Mouse (Mus musculus): ENCODE measurements around the gene Antxr1. TPM values are rescaled to one million over a fixed set of nuclear protein-coding genes. Genes with fewer than 3 reads are reported as not detected.

The Antxr1 gene
- polyA plus RNA-seq, 1 experiment from 2014 or later = 0.54 TPM

DNA sequence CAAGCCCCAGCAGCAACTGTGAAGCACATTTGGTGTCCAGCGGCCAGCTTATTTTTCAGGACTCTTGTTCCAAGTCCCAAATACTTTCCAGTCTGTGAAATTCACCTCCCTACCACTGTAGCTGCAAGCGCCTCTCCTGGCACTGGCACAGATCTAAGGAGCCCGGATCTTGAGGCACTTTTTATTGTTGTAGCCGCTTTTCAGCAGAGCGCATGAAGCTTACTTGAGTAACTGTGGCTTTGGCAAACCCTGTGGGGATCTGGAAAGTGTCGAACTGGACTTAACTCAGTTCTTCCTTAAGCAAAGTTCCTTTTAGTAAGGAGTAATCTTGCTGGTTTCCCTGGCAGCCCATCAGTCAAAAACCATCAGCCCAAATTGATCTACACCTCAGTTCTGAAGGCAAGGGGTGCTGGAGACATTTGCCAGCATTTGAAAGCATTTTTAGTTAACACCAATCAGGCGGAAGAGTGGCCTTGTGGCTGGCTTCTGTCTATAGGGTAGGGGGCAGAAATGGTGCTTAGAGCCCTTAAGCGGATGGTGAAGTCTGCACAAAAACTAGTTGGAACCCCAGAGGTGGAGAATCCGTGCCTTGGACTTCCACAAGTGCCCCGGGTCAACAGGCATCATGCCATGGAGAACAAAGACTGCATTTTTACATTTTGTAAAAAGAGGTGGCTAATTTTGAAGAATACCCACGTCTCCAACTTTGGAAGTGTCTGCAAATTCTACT lies 1.1 kb downstream of the Antxr1 start:
- H3K4me2 ChIP-seq (ENCODE audit: low read depth, low read length) = 0 out of 2 replicates have a peak overlapping the region, but pooled peaks have one; percentile 65
- H3K9ac ChIP-seq (ENCODE audit: low read depth, low read length) = no peak overlapping the region
- 21% methylated on average over 11 of the region's 11 CpGs for WGBS (ENCODE audit: insufficient replicate concordance)
- H3K9me3 ChIP-seq (replicated peaks; ENCODE audit: control insufficient read depth, low read length) = no peaks in the 10 kb centered on the region
- H3K4me1 ChIP-seq (ENCODE audit: control insufficient read depth, low read depth, low read length) = no peaks in the 10 kb centered on the region
- ATAC-seq (ENCODE audit: low read depth) = no peak
- H3K27ac ChIP-seq (ENCODE audit: low read length) = no peak overlapping the region
- H3K27me3 ChIP-seq (ENCODE audit: control insufficient read depth, insufficient read depth, low read depth, low read length) = peaks cover 27% of the 10 kb centered on the region
- no peaks in the 10 kb centered on the region for H3K36me3 ChIP-seq (ENCODE audit: control insufficient read depth, insufficient read depth)
- peak overlapping the region; percentile 52 for H3K4me3 ChIP-seq (ENCODE audit: low read depth, low read length)

DNA sequence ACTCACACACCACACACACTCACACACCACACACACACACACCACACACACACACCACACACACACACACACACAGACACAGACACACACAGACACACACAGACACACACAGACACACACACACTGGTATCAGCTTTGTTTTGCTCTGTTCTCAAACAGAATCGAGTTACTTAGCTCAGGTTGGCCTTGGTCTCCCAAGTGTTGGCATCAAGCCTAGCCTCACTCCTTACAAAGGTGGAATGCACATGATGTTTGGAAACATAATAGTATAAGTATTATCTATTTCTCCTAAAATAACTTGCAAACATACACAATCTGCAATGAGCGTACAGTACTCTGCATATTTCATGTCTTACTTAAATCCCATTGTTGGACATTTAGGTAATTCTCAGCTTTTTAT lies 3.2 kb downstream of the Antxr1 start:
- WGBS (ENCODE audit: insufficient replicate concordance) = 68% methylated on average over 2 of the region's 2 CpGs
- H3K27ac ChIP-seq (ENCODE audit: low read length) = no peak overlapping the region
- H3K4me1 ChIP-seq (ENCODE audit: control insufficient read depth, low read depth, low read length) = no peaks in the 10 kb centered on the region
- ATAC-seq (ENCODE audit: low read depth) = no peak
- no peaks in the 10 kb centered on the region for H3K9me3 ChIP-seq (replicated peaks; ENCODE audit: control insufficient read depth, low read length)
- H3K27me3 ChIP-seq (ENCODE audit: control insufficient read depth, insufficient read depth, low read depth, low read length) = peaks cover 27% of the 10 kb centered on the region
- H3K36me3 ChIP-seq (ENCODE audit: control insufficient read depth, insufficient read depth) = no peaks in the 10 kb centered on the region
- no peak overlapping the region for H3K9ac ChIP-seq (ENCODE audit: low read depth, low read length)
- H3K4me3 ChIP-seq (ENCODE audit: low read depth, low read length) = no peak overlapping the region
- H3K4me2 ChIP-seq (ENCODE audit: low read depth, low read length) = no peak overlapping the region

DNA sequence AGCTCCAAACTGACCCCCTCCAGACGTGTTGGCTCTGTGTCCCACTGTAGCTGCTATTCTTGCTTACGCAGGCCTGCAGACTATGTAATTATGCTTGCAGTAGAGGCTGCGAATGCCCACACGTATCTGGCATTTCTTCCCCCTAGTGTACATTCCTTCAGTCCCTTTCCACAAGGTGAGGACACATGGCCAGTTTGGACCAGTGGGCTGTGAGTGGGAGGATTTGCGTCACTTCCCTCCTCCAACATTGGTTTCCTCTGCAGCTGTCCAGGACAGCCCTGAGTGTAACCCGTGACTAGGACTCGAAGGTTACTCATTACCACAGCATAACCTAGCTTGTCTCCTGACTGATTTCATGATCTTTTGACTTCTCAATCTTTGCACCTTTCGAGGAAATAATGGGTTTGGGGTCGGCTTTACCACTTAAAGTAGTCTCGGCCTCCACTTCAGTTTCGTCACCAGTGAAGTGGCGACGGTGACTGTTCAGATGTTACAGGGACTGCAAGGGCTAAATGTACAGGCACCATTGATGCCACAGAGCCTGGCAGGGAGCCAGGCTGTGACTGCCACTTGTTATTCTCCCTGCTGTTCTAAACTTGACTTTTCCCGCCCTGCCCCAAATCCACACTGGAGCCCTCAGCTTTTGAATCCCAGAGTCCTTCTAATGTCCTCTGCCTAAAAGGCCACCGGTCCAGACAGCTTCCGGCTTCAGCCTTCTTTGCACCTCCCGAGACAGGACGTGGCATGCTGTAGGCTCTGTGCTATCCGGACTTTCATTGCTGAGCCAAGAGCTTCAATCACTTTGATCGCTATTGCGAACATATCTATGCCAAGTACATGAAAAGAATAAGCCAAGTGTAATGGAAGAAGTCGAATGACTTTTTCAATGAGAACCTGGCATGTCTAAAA lies 7.1 kb downstream of the Antxr1 start:
- WGBS (ENCODE audit: insufficient replicate concordance) = 61% methylated on average over 22 of the region's 22 CpGs
- Histone ChIP-seq H3K9ac (ENCODE audit: low read depth, low read length) (no peak overlapping the region), H3K4me1 (ENCODE audit: control insufficient read depth, low read depth, low read length) (no peaks in the 10 kb centered on the region), H3K4me2 (ENCODE audit: low read depth, low read length) (no peak overlapping the region), H3K9me3 (replicated peaks; ENCODE audit: control insufficient read depth, low read length) (no peaks in the 10 kb centered on the region), H3K27me3 (ENCODE audit: control insufficient read depth, insufficient read depth, low read depth, low read length) (no peaks in the 10 kb centered on the region), H3K4me3 (ENCODE audit: low read depth, low read length) (no peak overlapping the region), H3K36me3 (ENCODE audit: control insufficient read depth, insufficient read depth) (no peaks in the 10 kb centered on the region), H3K27ac (ENCODE audit: low read length) (no peak overlapping the region)
- ATAC-seq (ENCODE audit: low read depth) = no peak

DNA sequence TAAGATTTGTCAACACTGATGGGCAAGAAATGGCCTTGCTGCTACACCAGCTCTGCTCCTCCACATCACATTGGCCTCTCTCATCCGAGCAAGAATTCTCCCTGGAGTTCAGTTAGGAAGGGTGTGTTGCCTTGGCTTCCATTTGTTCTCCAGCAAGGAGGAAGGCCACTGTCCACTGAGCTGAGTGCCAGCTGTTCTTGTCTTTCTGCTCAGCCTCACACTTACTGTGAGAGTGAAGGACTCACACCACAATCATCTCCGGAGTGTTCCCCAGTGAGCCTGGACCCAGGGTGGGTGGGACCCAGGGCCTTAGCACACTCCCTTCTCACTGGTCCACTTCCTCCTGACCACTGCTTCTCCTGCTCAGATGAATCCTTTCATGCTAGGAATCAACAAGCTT lies 8.7 kb downstream of the Antxr1 start:
- ATAC-seq (ENCODE audit: low read depth) = no peak
- no peaks in the 10 kb centered on the region for H3K4me1 ChIP-seq (ENCODE audit: control insufficient read depth, low read depth, low read length)
- no peak overlapping the region for H3K27ac ChIP-seq (ENCODE audit: low read length)
- H3K36me3 ChIP-seq (ENCODE audit: control insufficient read depth, insufficient read depth) = no peaks in the 10 kb centered on the region
- no peaks in the 10 kb centered on the region for H3K9me3 ChIP-seq (replicated peaks; ENCODE audit: control insufficient read depth, low read length)
- no peak overlapping the region for H3K4me3 ChIP-seq (ENCODE audit: low read depth, low read length)
- no peaks in the 10 kb centered on the region for H3K27me3 ChIP-seq (ENCODE audit: control insufficient read depth, insufficient read depth, low read depth, low read length)
- no peak overlapping the region for H3K9ac ChIP-seq (ENCODE audit: low read depth, low read length)
- no peak overlapping the region for H3K4me2 ChIP-seq (ENCODE audit: low read depth, low read length)
- 55% methylated on average over 2 of the region's 2 CpGs for WGBS (ENCODE audit: insufficient replicate concordance)

DNA sequence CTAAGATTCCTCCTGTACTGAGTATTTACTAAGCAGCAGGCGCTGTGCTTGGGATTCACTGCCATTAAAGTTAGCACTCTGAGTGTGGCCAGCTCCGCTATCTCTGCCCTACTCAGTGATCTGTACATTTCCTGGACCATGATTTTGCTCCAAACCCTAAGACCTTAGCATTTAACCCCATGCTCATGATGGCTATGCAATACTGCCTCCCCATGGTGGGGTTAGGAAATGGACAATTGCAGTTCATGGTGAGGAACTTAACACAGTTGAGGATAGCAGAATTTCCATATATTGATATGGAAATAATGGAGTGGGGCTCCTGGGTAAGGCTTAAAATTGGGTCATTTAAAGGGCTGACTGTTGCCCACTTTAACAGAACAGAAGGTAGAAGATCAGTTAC lies 12.2 kb downstream of the Antxr1 start:
- Histone ChIP-seq H3K27ac (ENCODE audit: low read length) (no peak overlapping the region), H3K36me3 (ENCODE audit: control insufficient read depth, insufficient read depth) (no peaks in the 10 kb centered on the region), H3K4me2 (ENCODE audit: low read depth, low read length) (no peak overlapping the region), H3K4me1 (ENCODE audit: control insufficient read depth, low read depth, low read length) (no peaks in the 10 kb centered on the region), H3K27me3 (ENCODE audit: control insufficient read depth, insufficient read depth, low read depth, low read length) (no peaks in the 10 kb centered on the region), H3K4me3 (ENCODE audit: low read depth, low read length) (no peak overlapping the region), H3K9ac (ENCODE audit: low read depth, low read length) (no peak overlapping the region), H3K9me3 (replicated peaks; ENCODE audit: control insufficient read depth, low read length) (no peaks in the 10 kb centered on the region)
- 60% methylated on average over 2 of the region's 2 CpGs for WGBS (ENCODE audit: insufficient replicate concordance)
- no peak for ATAC-seq (ENCODE audit: low read depth)

DNA sequence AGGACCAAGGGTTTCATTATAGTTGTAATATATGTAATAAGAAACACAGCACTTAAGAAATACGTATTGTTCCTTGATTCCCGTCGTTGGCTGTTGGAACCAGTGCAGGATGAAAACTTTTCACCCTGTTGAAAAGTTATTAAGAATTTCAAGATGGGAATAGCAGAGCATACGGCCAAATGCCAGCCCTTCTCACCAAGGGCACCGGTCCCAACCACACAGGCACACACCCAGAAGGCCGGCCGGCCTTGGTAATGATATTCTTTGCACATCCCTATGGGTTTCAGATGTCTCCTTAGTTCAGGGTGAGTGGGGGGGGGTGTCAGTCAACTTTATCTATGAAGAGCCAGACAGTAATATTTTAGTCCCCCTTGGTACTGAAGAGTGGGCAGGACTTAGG lies 17.0 kb downstream of the Antxr1 start:
- H3K9ac ChIP-seq (ENCODE audit: low read depth, low read length) = no peak overlapping the region
- ATAC-seq (ENCODE audit: low read depth) = no peak
- 83% methylated on average over 7 of the region's 7 CpGs for WGBS (ENCODE audit: insufficient replicate concordance)

DNA sequence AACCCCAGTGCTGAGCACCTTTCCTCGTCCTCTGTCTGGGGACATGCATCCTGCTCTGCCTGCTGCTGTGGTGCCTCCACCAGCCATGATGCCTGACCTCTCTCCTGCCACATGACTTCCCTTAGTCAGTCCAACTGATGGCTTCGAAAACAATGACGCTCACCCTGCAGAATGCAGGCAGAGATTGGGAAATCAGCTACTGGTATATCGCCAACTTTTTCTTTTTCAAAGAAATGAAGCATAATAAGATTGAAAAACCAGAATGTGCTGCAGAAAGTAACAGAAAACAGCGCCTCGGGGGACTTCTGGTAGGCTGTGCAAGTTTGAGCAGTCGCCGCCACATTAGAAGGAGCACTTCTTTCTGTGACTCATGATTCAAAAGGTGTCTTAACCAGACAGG lies 18.7 kb downstream of the Antxr1 start:
- no peak overlapping the region for H3K9ac ChIP-seq (ENCODE audit: low read depth, low read length)
- H3K4me2 ChIP-seq (ENCODE audit: low read depth, low read length) = no peak overlapping the region
- no peak overlapping the region for H3K4me3 ChIP-seq (ENCODE audit: low read depth, low read length)
- ATAC-seq (ENCODE audit: low read depth) = no peak
- no peaks in the 10 kb centered on the region for H3K4me1 ChIP-seq (ENCODE audit: control insufficient read depth, low read depth, low read length)
- no peaks in the 10 kb centered on the region; the same call in 1 of the 2 replicates for H3K27me3 ChIP-seq (ENCODE audit: control insufficient read depth, insufficient read depth, low read depth, low read length)
- H3K9me3 ChIP-seq (replicated peaks; ENCODE audit: control insufficient read depth, low read length) = no peaks in the 10 kb centered on the region
- no peaks in the 10 kb centered on the region for H3K36me3 ChIP-seq (ENCODE audit: control insufficient read depth, insufficient read depth)
- no peak overlapping the region for H3K27ac ChIP-seq (ENCODE audit: low read length)
- 66% methylated on average over 8 of the region's 8 CpGs for WGBS (ENCODE audit: insufficient replicate concordance)

More for the DNA sequence above, 17.0 kb downstream of the Antxr1 start:
- Histone ChIP-seq H3K4me1 (ENCODE audit: control insufficient read depth, low read depth, low read length) (no peaks in the 10 kb centered on the region), H3K27ac (ENCODE audit: low read length) (no peak overlapping the region), H3K27me3 (ENCODE audit: control insufficient read depth, insufficient read depth, low read depth, low read length) (no peaks in the 10 kb centered on the region), H3K9me3 (replicated peaks; ENCODE audit: control insufficient read depth, low read length) (no peaks in the 10 kb centered on the region), H3K4me2 (ENCODE audit: low read depth, low read length) (no peak overlapping the region), H3K36me3 (ENCODE audit: control insufficient read depth, insufficient read depth) (no peaks in the 10 kb centered on the region), H3K4me3 (ENCODE audit: low read depth, low read length) (no peak overlapping the region)

DNA sequence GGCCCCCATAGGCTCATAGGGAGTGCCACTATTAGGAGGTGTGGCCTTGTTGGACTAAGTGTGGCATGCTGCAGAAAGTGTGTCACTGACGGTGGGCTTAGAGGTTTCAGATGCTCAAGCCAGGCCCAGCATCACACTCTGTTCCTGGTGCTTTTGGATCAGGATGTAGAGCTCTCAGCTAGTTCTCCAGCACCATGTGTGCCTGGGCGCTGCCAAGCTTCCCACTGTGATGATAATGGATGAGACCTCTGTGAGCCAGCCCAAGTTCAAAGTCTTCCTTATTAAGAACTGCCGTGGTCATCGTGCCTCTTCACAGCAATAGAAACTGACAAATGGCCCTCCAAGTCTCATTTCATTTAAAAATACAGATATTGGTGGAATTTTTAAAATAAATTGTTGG lies 22.9 kb downstream of the Antxr1 start:
- H3K9me3 ChIP-seq (replicated peaks; ENCODE audit: control insufficient read depth, low read length) = no peaks in the 10 kb centered on the region
- H3K9ac ChIP-seq (ENCODE audit: low read depth, low read length) = no peak overlapping the region
- H3K4me1 ChIP-seq (ENCODE audit: control insufficient read depth, low read depth, low read length) = no peaks in the 10 kb centered on the region
- no peaks in the 10 kb centered on the region; the same call in 1 of the 2 replicates for H3K27me3 ChIP-seq (ENCODE audit: control insufficient read depth, insufficient read depth, low read depth, low read length)
- no peaks in the 10 kb centered on the region for H3K36me3 ChIP-seq (ENCODE audit: control insufficient read depth, insufficient read depth)
- no peak overlapping the region for H3K27ac ChIP-seq (ENCODE audit: low read length)
- ATAC-seq (ENCODE audit: low read depth) = no peak
- 65% methylated on average over 4 of the region's 4 CpGs for WGBS (ENCODE audit: insufficient replicate concordance)
- H3K4me2 ChIP-seq (ENCODE audit: low read depth, low read length) = no peak overlapping the region
- H3K4me3 ChIP-seq (ENCODE audit: low read depth, low read length) = no peak overlapping the region

DNA sequence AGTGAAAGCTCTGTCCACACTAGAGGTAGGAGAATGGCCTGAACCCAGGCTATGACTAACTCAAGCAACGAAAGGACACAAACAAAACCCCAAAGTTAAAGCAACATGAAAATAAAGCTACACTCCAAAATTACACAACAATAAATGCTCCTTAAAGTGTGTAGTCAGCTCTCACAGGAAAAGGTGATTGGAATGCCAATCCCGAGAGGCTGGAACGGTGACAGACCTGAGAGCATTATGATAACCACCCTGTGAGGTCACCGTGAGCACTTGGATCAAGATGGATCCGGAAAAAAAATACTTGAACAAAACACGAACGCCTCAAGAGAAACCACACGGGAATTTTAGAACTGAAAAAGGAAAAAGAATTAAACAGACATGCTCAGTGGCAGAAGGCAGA lies 31.1 kb downstream of the Antxr1 start:
- no peak for ATAC-seq (ENCODE audit: low read depth)
- no peak overlapping the region for H3K4me2 ChIP-seq (ENCODE audit: low read depth, low read length)
- 63% methylated on average over 8 of the region's 8 CpGs for WGBS (ENCODE audit: insufficient replicate concordance)

More for the DNA sequence above, 31.1 kb downstream of the Antxr1 start:
- Histone ChIP-seq H3K4me3 (ENCODE audit: low read depth, low read length) (no peak overlapping the region), H3K9ac (ENCODE audit: low read depth, low read length) (no peak overlapping the region), H3K4me1 (ENCODE audit: control insufficient read depth, low read depth, low read length) (no peaks in the 10 kb centered on the region), H3K27me3 (ENCODE audit: control insufficient read depth, insufficient read depth, low read depth, low read length) (no peaks in the 10 kb centered on the region), H3K36me3 (ENCODE audit: control insufficient read depth, insufficient read depth) (no peaks in the 10 kb centered on the region), H3K9me3 (replicated peaks; ENCODE audit: control insufficient read depth, low read length) (no peaks in the 10 kb centered on the region), H3K27ac (ENCODE audit: low read length) (no peak overlapping the region)
